Mouse (Mus musculus): ENCODE measurements around the gene Duox1. TPM values are rescaled to one million over a fixed set of nuclear protein-coding genes. Genes with fewer than 3 reads are reported as not detected.

Duox1 gene
- total RNA-seq (2017), result not detected in 2 replicates

DNA sequence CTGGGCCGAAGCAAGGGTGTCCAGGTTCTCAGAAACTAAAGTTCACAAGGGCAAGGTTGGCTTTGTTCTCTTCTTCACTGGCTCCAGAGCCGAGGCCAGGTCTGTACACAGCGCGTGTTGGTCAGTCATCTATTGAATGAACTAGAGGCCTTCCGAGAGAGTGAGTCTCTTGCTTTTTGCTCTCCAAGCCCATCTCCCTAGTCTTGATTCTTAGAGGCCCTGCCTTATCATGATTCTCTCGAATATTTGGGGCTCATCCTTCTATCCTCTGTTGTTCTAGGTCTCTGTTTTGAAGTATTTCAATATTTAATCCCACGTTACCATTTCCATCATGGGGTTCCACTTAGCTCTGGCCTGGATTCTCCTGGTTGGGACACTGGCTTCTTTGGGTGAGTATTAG is at the start of gene Duox1:
TSS of gene Duox1 (plus strand) at position 301 of the 400 bp plus-strand sequence.
- ATAC-seq (replicated peaks in 1 of 2; ENCODE audit: insufficient read depth in 1 of 2, low FRiP score in 2 of 2, low TSS enrichment in 1 of 2, low read depth in 1 of 2, poor library complexity in 2 of 2, severe bottlenecking in 2 of 2), result no peak

DNA sequence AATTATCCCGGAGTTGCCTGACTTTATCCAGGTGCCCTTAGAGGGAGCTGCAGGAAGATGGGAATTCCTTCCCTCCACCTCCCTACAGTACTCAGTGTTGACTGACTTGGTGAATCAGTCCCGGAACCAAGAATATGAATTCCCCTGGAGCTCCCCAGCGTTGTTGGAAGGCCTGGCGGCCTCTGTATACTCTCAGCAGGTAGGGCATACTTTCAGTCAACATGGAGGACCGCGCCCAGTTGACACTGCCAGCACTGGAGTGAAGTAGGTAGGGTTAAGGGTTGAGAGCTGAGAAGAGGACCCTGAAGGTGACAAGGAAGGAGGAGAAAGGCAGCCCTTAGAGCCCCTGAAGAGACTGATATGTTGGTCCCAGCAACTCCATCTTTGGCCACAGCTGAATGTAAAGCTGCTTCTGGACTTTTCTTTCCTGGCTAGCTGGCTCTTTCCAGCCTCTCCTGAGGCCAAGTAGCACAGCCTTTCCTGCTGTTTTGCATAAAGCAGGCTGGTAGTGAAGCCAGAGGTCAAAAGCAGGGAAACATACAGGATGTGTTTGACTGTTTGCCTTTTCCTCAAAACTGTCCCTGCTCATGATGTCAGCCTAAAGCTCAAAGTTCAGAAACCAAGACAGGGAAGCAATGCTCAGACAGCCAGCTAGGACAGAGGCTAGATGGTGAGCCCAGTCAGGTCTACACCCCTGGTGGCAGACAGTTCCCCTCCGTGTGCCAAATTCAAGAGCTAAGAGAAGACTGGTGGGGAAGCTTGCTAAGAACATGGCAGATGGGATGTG is 48.9 kb upstream of the Duox1 start:
- ATAC-seq (replicated peaks in 1 of 2; ENCODE audit: insufficient read depth in 1 of 2, low FRiP score in 2 of 2, low TSS enrichment in 1 of 2, low read depth in 1 of 2, poor library complexity in 2 of 2, severe bottlenecking in 2 of 2), result no peak

DNA sequence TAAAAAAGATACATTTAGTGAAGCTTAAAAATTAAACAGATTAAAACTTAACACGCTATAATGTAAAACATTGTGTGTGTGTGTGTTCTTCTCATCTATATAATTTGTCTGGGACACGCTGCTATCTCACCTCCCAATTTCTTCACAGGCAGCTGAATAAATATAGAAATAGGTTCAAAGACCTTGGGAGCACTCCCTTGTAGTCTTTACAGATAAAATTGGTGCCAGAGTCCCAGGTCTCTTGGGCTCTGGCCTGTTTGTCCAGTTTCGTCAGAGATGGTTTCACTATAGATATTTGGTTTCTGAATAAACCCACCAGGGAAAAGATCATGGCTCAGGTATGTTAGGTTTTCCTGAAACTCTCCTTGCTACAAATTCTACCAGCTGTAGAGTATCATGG is 36.7 kb upstream of the Duox1 start:
- ATAC-seq (replicated peaks in 1 of 2; ENCODE audit: insufficient read depth in 1 of 2, low FRiP score in 2 of 2, low TSS enrichment in 1 of 2, low read depth in 1 of 2, poor library complexity in 2 of 2, severe bottlenecking in 2 of 2), result no peak

DNA sequence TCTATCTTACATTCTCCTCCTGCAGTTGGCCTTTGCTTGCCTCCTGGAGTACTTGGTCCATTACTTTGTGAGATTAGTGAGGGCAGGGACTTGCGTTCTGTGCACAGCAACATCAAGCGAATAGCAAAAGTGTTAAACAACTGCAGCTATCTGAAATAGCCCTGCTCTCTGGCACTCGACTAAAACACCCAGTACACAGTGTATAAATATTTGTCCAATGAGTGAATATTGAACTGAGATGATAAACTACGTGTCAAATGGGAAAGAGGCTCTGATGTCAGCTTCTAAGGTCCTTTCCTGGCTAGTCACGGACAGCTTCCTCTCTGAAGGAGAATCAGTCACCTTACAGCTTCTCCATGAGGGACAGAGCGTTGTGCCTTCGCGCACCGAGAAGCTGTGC is 31.4 kb upstream of the Duox1 start:
- ATAC-seq (replicated peaks in 1 of 2; ENCODE audit: insufficient read depth in 1 of 2, low FRiP score in 2 of 2, low TSS enrichment in 1 of 2, low read depth in 1 of 2, poor library complexity in 2 of 2, severe bottlenecking in 2 of 2), result no peak

DNA sequence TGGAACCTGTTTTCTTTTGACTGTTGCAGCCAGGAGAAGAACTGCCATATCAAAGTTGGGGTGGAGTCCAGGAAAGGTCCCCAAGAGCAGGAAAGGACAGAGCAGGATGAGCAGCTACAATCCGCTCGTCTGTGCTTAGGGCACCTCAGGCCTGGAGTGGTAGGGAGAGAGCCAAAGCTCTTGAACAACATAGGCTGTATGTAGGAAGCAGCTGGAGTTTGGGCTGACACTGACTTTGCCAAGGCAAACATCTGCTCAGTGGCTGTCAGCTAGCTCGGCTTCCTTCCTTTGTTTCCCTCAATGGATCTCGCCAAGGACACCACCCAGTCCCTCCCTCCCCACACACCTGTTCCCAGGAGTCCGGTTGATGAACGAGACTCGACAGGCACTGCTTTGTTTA is 29.3 kb upstream of the Duox1 start:
- no peak for ATAC-seq (replicated peaks in 1 of 2; ENCODE audit: insufficient read depth in 1 of 2, low FRiP score in 2 of 2, low TSS enrichment in 1 of 2, low read depth in 1 of 2, poor library complexity in 2 of 2, severe bottlenecking in 2 of 2)

DNA sequence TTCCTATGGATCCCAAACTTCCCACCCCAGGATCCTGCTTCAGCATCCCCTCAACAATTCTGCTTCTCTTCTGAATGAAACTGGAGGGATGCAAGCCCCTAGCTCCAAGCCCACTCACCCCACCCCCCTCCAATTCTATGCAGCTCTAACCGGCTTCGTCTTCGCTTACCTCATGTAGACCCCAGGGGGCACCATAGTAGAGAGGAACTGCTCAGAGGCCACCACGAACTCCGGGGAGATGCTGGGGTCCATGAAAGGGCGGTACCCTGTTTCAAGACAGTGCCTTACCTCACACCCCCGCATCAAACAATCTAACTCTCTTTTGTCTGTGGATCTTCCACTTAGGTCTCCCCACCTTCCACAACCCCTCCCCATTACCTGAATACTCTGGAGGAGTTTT is 20.6 kb upstream of the Duox1 start:
- ATAC-seq (replicated peaks in 1 of 2; ENCODE audit: insufficient read depth in 1 of 2, low FRiP score in 2 of 2, low TSS enrichment in 1 of 2, low read depth in 1 of 2, poor library complexity in 2 of 2, severe bottlenecking in 2 of 2), result no peak

DNA sequence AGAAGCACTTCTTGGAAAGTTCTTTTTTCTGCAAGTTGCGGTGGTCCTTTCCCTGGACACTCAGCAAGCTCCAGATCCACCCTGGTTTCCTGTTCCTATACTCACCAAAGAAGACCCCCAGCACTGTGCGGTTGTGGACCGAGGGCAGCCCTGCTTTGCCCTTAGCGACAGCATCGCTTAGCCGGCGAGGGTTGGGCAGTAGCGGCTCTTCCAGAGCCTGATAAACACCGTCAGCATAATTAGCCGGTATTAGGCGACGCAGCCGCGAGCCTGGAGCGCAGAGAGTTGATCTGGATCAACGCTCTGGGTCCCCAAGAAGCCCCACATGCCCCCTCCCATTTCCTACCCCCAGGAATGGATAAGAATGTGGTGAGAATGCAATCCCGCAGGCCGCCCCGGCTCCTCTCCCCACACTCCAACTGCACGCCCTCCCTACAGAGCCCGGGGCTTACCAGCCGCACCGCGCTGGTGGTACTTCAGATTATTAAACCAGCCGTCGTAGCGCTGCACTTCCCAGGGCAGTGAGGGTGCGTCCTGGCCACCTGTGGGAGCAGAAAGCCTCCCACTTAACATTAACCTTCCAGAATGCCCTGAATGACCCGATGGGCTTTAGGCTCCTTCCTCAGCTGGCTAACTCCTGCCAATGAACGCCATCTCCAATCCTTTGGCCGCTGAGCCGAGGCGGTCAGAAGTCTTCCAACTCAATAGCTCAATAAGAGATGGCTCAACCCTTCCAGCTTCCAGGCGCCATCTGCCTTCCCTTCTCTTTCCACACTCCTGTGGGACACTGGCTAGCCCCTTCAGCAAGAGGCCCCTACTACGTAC is 18.0 kb upstream of the Duox1 start:
- no peak for ATAC-seq (replicated peaks in 1 of 2; ENCODE audit: insufficient read depth in 1 of 2, low FRiP score in 2 of 2, low TSS enrichment in 1 of 2, low read depth in 1 of 2, poor library complexity in 2 of 2, severe bottlenecking in 2 of 2)

DNA sequence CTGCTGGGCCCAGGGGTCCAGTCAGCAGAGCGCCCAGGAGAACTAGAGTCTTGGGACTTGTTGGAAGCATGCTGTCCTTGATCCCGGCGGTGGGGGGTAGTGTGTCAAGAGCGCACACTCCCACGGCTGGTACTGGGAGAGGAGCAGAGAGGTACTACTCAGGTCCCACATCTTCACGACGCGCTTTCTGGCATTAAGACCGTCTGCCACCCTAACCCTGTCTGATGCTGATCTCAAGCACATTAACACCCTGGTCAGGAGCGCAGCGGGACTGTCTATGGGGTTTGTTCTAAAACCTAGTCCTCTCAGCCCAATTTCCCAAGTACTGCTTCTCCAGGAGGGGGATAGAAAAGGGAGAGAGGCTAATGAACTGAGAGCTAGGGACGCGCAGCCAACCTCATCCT is 17.4 kb upstream of the Duox1 start, which contains the start of gene Duox2:
TSS of gene Duox2 (minus strand) at position 354 of the 404 bp plus-strand sequence.
- no peak for ATAC-seq (replicated peaks in 1 of 2; ENCODE audit: insufficient read depth in 1 of 2, low FRiP score in 2 of 2, low TSS enrichment in 1 of 2, low read depth in 1 of 2, poor library complexity in 2 of 2, severe bottlenecking in 2 of 2)

DNA sequence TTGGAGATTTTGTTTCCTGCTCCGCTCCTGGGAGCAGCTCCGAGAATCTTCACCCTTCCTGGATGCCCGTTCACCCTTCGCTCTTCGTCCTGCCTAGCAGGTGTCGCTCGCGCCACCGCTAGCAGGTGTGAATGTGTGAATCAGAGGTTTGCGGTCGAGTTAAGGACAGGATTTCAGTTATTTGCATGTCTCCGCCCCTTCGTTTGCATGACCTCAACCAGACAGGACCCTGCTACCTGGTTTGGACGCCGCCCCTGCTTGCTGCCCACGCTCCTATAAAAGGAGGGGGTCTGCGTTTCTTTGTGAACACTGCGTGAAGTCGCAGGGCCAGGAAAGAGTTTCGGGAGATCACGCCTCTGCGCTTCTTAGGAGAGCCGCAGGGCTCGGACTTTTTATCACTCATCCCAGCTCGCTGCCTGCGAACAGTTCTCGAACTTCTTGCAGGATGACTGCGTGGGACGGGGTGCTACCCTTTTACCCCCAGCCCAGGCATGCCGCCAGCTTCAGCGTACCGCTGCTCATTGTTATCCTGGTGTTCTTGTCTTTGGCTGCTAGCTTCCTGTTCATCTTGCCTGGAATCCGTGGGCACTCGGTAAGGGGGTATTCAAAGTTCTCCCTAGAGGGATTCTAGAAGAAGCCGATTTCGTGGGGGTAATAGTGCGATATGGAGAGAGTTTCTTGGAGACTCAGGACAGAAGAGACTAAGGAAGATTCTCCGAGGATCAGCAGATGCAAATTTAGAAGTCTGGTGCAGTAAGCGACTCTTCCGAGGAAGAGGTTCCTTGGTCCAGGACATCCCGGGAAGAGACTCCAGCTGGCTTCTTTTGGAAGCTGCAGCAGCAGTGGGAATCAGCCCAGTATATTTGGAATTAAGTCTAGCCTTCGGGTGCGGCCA is 16.6 kb upstream of the Duox1 start, which contains the start of gene Duoxa2:
TSS of gene Duoxa2 (plus strand) at position 305 of the 895 bp plus-strand sequence.
- peak; percentile 1 to 2; a peak in 1 of 4 replicates for ATAC-seq (replicated peaks in 1 of 2; ENCODE audit: insufficient read depth in 1 of 2, low FRiP score in 2 of 2, low TSS enrichment in 1 of 2, low read depth in 1 of 2, poor library complexity in 2 of 2, severe bottlenecking in 2 of 2)

DNA sequence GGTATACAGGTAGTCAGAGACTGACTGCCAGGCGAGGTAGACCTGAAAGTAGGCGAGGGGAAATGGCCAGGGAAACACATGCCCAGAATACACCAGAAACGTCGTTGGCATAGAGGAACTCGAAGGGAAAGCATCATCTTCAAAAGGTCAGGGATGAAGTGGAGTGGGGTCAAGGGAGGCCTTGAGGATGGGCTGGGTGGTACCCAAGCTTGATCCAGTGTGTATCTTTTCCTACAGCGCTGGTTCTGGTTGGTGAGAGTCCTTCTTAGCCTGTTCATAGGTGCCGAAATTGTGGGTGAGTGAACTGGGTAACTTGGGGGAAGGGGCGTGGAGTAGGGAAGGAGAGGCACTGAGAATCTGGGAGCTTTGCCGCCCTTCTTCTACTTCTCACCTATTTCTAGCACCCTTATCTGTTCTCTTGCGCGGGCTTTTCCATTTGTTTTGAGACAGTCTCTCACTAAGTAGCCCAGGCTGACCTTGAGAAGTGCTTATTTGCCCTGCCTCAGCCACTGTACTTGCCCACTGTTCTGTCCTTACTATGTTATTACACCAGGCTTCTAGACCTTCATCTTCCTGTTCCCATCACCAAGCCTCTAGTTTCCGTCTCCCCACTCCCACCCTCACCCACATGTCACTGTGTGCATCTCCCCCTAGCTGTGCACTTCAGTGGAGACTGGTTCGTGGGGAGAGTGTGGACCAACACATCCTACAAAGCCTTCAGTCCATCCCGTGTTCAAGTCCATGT is 15.4 kb upstream of the Duox1 start:
- ATAC-seq (replicated peaks in 1 of 2; ENCODE audit: insufficient read depth in 1 of 2, low FRiP score in 2 of 2, low TSS enrichment in 1 of 2, low read depth in 1 of 2, poor library complexity in 2 of 2, severe bottlenecking in 2 of 2), result no peak

DNA sequence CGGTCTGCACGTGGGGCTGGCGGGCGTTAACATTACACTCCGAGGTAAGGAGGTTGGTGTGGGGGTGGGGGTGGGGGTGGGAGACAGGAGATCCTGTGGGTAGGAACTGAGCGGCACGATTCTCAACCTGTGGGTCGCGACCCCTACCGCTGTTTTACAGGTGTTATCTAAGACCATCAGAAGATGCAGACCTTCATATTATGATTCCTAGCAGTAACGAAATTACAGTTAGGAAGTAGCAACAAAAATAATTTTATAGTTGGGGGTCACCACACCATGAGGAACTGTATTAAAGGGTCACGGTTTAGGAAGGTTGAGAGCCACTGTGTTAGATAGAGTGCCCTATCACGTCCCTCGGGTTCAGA is 14.8 kb upstream of the Duox1 start:
- no peak for ATAC-seq (replicated peaks in 1 of 2; ENCODE audit: insufficient read depth in 1 of 2, low FRiP score in 2 of 2, low TSS enrichment in 1 of 2, low read depth in 1 of 2, poor library complexity in 2 of 2, severe bottlenecking in 2 of 2)

DNA sequence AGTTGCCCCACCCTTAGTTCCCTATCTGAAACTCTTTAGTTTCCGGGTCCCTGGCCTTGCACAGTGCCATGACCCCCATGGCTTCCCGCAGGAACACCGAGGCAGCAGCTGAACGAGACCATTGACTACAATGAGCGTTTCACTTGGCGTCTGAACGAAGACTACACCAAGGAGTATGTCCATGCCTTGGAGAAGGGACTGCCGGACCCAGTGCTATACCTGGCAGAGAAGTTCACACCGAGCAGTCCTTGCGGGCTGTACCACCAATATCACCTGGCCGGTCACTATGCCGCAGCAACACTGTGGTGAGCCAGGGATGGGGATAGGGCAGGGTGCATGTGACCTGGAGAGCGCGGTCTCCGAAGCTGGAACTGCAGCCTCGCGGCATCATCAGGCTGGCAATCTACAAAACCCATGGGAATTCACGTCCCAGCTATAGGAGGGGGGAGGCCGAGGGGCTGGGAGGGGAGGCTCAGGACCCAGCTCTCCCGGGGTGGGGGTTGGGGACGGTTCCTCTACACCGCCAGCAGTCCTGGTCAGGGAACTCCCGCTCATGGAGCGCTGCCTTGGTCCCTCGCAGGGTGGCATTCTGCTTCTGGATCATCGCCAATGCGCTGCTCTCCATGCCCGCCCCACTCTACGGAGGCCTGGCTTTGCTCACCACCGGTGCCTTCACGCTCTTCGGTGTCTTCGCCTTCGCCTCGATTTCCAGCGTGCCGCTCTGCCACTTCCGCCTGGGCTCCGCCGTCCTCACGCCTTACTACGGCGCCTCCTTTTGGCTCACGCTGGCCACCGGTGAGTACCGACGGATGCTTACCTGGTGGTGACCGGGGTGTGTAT is 14.2 kb upstream of the Duox1 start:
- peak in 1 of 2 experiments; percentile 5; a peak in 1 of 4 replicates for ATAC-seq (replicated peaks in 1 of 2; ENCODE audit: insufficient read depth in 1 of 2, low FRiP score in 2 of 2, low TSS enrichment in 1 of 2, low read depth in 1 of 2, poor library complexity in 2 of 2, severe bottlenecking in 2 of 2)

DNA sequence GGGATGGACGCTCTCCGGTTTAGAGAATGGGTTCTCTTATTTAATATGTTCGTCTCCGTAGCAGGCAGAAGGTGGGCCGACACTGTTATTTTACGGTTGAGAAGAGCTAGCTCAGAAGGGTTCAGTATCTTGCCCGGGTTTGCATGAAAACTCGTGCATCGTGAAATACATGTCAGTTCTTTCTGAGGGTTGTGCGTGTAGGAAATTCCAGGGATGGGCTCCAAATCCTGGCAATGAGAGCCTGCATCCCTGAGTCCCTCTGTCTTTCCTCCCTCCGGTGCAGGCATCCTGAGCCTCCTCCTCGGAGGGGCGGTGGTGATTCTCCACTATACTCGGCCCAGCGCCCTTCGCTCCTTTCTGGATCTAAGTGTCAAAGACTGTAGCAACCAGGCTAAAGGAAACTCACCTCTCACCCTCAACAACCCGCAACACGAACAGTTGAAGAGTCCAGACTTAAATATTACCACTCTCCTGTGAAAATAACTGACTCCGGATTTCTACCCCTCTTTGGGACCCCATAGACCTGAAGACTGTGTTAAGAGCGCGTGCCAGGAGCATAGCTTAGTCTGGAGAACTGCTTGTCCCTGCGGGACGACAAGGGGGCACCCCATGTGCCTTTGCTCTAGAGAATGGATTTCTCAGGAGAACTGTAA is 13.4 kb upstream of the Duox1 start:
- ATAC-seq (replicated peaks in 1 of 2; ENCODE audit: insufficient read depth in 1 of 2, low FRiP score in 2 of 2, low TSS enrichment in 1 of 2, low read depth in 1 of 2, poor library complexity in 2 of 2, severe bottlenecking in 2 of 2), result no peak

DNA sequence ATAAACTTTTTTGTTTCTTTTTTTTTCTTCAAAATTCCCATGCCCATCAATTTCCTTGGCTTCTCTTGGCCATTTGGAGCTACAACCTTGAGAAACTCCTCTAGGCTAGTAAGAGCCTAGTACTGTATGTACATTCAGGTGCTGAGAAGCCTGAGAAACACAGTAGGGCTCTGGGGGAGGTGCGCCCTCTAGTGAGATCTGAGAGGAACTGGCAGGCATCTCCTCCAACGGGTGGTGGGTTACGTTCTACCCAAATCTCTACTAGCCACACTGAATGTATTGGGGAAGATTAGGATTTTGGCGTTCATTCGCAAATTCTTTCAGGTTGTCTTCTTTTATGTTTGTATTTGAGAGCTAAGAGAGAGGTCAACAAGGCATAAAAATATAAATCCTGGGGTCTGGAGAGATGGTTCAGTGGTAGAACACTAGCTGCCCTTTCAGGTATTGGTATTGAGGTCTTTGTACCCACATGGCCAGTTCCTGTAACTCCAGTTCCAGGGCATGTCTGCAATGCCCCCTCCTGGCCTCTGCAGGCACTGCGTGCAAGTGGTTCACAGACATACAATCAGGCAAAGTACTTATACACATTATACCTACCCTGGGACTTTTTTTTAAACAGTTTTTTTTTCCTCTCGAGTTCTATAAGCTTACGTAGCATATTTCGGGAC is 12.8 kb upstream of the Duox1 start:
- ATAC-seq (replicated peaks in 1 of 2; ENCODE audit: insufficient read depth in 1 of 2, low FRiP score in 2 of 2, low TSS enrichment in 1 of 2, low read depth in 1 of 2, poor library complexity in 2 of 2, severe bottlenecking in 2 of 2), result peak; percentile 54 to 63; a peak in 3 of 4 replicates

DNA sequence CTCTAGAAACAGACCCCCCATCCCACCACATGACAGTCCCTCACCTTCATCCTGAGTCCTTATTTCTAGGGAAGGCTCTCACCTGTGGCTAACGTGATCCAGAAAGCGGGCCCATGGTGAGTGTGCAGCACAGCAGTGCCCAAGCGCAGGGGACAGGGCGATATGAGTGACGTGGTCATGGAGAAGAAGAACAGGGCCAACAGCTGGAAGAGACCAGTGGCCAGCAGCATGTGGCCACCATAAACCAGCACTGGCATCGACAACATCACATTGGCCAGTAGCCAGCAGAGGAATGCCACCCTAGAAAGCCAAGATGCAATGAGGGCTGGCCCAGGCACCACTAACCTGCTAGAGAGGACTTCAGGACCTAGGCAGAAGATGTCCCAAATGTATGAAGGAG is 10.9 kb upstream of the Duox1 start:
- no peak for ATAC-seq (replicated peaks in 1 of 2; ENCODE audit: insufficient read depth in 1 of 2, low FRiP score in 2 of 2, low TSS enrichment in 1 of 2, low read depth in 1 of 2, poor library complexity in 2 of 2, severe bottlenecking in 2 of 2)
